Mouse (Mus musculus) kidney, postnatal 36 days (tissue): ENCODE results near the gene Rhno1.
A peak's percentile ranks its signal among the peaks of the same experiment; 100 is the strongest.

Experiments
- DNase-seq, 2 experiments: peaks; one replicate each; pipeline ENCODE4 v3.0.0; 2021 to 2022; ENCODE audit warnings: mixed read lengths in 2 of 2

Gene Rhno1

GRCm38 (mm10) chr6:128361901-128362300, 810 bp downstream of the Rhno1 start:
- DNase-seq = no peak

DNA sequence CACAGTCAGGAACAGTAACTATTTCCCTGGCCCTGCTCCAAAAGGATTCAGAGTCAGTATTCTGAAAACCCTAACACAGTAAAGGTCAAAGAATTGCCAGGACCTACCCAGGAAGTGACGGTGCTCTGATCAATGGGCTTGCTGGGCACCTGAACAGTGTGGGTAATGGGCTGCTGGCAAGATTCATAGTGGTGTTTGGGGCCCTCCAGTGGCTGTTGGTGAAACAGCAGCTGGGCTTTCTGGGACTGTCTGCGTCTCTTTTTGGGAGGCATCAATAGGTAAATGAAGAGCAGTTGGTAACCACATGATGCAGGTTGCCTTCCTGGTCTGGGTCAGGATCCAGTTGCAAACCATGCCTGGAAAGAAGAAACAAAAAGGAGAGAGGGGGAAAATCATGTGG, 3.7 kb downstream of the Rhno1 start:
- DNase-seq = peak; percentile 68 to 83

DNA sequence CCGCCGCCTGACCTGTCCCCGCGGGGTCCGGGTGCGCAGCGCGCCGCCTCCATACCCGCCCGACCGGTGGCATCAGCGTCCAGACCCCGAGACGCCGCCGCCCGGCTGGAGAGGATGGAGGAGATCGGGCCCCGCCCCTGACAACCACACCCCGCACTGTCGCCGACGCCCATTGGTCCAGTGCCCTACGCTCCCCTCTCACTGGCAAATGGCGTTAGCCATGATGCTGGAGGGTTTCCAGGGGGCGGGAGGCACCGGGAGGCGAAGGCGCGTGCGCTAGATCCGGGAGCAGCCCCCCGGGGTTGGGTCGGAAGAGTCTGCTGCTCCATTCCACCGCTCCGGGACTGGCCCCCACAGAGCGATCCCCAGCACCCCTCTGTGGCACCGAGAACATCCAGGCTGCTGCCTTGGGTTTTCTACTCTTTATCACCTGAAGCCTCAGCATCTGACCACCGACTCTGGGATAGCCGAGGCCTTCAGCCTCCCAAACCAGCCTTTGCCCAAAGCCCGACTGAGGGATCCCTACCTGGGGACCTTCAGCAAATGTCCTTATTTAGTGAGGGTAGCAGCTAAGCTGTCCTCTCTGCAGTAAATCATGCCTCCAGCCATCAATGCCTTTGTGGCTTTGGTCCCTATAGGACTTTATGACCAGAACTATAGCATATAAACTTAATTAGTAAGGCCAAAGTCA, 6.8 kb downstream of the Rhno1 start, which contains the start of gene Tulp3:
Tulp3 (minus strand) TSS at position 126 of the 691 bp plus-strand sequence.
- peak; percentile 97 to 98 for DNase-seq

DNA sequence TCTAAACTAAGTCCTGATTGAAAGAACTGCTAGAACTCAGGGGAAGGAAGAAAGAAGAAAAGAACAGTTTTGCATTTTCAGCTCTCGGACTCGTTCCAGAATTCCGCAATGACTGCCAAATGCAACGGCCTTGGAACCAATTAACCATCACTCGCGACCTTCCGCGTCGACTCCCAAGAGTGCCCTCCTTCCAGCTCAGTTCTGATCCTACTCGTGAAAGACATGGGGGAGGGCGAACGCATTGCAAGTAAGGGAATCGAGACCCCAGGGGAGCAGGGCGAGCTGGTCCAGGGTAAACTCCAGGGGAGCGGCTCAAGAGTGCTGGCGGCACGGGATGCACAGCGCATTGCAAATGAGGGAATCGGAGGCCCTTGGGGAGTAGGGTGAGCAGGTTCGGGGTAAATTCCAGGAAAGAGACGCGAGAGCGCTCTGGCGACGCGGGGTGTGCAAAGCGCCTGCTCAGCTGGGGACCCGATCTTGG, 7.5 kb downstream of the Rhno1 start:
- peak; percentile 59 to 73 for DNase-seq

GRCm38 (mm10) chr6:128354140-128354539, 8.6 kb downstream of the Rhno1 start:
- no peak for DNase-seq

DNA sequence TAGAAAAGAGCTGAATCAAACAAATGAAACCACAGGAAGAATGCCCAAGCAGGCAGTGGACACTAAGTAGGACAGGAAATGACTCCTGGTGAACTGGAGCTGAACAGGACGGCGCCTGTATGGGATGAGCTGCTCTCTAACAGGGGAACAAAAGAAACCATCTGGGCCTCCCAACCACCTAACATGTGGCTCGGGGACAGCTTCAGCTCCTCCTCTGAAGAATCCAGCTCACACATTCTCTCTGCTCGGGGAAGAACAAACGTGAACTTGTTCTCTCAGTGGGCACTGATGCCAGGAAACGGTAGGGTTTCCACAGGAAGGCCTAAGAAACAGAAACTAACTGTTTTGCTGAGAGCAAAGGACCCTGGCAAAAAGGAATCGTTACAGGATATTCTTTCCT, 13.0 kb downstream of the Rhno1 start:
- DNase-seq = no peak

DNA sequence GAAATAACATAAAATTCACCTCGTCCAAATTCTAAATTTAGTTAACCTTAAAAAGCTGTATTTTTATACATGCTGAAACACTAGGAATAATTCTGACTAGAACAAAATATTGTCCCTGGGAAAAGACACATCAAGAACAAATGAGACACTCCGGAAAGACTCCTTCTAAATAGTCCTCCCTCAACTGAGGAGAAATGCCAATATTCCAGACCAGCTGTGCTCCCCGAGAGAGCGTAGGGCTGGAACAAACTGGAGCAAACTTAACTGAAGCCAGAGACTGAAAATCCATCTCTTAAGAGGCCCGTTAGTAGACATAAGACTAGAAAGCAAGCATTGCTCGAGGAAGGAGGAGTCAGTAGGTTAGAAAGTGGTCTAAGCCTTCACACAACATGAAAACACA, 15.9 kb downstream of the Rhno1 start:
- DNase-seq = no peak

GRCm38 (mm10) chr6:128345623-128346022, 17.1 kb downstream of the Rhno1 start:
- DNase-seq = no peak

DNA sequence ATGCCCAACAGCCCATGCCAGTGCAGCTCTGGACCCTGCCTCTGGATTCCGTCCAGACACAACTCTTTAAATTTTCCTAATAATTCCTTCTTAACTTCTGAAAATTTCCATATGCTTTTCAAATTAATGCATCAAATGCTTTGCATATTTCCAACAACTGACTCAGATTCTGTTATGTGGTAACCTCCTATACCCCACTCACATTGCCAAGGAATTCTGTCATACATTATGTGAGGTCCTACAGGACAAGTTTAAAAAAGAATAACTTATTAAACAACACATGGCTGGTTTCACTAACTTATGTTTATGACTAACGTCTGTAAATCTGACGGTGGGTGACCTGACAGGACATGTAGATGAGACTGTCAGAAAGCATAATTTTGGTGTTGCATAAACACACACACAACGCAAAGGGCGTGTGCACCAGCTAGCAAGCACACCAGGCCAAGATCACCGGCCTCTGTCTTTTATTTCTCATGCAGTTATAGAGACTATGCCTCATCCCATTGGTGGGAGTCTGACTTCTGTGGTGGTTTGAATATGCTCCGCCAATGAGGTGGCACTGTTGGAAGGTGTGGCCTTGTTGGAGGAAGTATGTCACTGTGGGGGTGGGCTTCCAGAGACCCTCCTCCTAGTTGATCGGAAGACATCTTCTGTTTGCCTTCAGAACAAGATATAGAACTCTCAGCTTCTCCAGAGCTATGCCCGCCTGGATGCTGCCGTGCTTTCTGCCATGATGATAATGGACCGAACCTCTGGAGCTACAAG, 20.6 kb downstream of the Rhno1 start:
- DNase-seq = no peak

DNA sequence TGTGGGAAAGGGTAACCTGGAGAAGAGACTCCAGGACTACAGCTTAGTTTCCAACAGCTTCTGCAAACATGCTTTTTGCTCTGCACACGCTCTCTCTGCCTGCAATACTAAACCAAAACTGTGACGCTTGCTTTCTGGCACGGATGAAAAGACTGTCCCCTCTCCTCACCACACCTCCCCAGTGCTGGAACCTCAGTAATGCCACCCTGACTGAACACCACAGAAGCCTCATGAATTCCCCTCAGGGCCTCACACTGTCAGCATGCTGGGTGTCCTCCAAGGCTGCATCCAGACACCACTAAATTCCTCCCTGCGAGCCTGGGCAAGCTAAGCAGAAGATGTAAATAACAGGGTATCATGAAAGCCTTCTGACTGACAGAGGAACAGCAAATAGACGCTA, 23.8 kb downstream of the Rhno1 start:
- DNase-seq = no peak

GRCm38 (mm10) chr6:128337467-128337866, 25.2 kb downstream of the Rhno1 start:
- DNase-seq = peak; percentile 61 to 70

DNA sequence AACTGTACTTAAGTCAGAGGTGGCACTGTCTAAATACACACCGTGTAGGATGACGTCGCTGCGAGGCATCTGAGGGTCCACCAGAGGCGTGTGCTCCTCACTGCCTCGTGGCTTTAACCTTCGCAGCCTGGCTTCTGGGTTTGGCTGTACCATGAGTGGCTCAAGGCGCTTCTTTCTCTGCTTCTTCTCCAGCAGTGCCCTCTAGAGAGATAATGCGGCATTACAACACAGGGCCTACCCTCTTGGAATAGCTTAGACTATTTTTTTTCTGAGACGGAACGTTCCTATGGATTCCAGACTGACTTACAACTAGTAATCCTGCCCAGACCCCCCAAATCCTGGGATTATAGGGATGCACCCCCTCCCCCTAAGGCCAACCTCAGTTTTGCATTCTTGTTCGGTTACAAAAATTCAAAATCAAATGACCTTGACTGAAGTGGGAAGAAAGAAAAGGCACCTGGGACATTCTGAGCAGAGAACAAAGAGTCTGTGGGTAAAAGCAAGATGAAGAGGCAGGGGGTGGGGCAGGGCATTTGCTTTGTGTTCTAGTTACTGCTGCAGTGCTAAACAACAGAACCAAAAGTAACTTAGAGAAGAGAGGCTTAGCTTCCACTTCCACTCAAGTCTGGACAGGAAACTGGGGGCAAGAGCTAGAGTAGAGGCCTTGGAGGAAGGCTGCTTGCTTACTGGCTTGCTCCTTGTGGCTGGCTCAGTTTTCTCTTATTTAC, 28.1 kb downstream of the Rhno1 start:
- peak; percentile 74 to 88 for DNase-seq

GRCm38 (mm10) chr6:128318317-128318716, 44.4 kb downstream of the Rhno1 start:
- DNase-seq = peak; percentile 74 to 75

DNA sequence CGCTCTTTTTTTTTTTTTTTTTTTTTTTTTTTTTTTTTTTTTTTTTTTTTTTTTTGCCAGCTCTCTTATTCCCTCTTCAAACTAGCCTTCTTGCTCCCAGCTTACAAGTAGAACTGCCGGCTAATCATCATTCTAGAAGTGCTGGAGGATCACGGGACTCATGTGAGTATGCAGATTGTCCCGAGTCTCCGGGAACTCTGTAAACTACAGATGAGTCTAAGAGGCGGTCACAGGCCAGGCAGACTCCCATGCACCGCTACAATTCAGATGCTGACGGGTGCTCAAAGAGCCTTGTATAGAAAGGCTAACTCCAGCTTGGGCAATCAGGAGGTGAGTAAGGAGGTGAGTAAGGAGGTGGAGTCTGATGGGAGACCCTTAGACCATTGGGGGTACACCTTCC, 47.1 kb downstream of the Rhno1 start:
- DNase-seq = no peak

GRCm38 (mm10) chr6:128314796-128315195, 47.9 kb downstream of the Rhno1 start:
- no peak for DNase-seq

GRCm38 (mm10) chr6:128308311-128308710, 54.4 kb downstream of the Rhno1 start:
- DNase-seq = peak; percentile 64 to 84
